Mouse (Mus musculus) lung, postnatal 0 days (tissue): ENCODE measurements around the gene Gm43951.

Source experiments
- CTCF ChIP-seq: IDR thresholded peaks from 2 replicates; pipeline ENCODE4 v1.5.1; 2016; ENCODE audit warnings: antibody characterized with exemption, mild to moderate bottlenecking
- EP300 ChIP-seq: IDR thresholded peaks from 2 replicates; pipeline ENCODE4 v1.6.1; 2016; ENCODE audit warnings: antibody characterized with exemption, mild to moderate bottlenecking, control low read depth

GRCm38 (mm10) chr11:72203440-72203839, 3.2 kb downstream of the Gm43951 start:
- TF ChIP-seq CTCF (no peak), EP300 (no peak)
